Mouse (Mus musculus): ENCODE measurements at regions not wholly inside any gene's neighbourhood (a gene's known extent, or its start where the extent isn't known, plus 50 kb on each side); places are given as distances from the start of the nearest gene placed in this dataset.

DNA sequence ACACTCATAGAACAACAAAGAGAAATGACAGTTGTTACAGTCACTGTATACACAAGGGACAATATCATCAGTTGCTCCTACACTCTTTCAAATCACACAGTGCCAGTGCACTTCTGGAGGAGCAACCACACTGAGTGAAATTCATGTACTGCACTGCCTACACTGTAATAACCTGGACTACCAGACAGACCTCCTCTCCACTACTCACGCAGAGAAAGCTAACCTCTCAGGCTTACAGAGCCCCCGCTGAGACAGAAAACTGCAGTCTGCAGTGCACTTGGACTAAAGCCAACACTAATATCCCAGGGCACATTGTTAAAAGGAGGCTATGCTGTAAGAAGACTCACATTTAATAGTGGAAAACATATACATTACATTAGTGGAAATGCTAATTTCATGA, 81.9 kb upstream of the Pax6 start:
- no peak for TF ChIP-seq CTCF (IDR thresholded peaks at IDR 0.05; ENCODE audit: borderline replicate concordance, extremely low read depth, insufficient read depth, insufficient read length)
- no peak for TF ChIP-seq POLR2A (IDR thresholded peaks at IDR 0.05; ENCODE audit: borderline replicate concordance, extremely low read depth, insufficient read depth, insufficient read length, poor library complexity, severe bottlenecking)
